Mouse (Mus musculus): ENCODE measurements around the gene Elovl5.
"Not testable (repeated sequence)": the region's sequence is repeated elsewhere in the genome, so short reads cannot be mapped to it uniquely, and the experiment has no call there.

Gene Elovl5

DNA sequence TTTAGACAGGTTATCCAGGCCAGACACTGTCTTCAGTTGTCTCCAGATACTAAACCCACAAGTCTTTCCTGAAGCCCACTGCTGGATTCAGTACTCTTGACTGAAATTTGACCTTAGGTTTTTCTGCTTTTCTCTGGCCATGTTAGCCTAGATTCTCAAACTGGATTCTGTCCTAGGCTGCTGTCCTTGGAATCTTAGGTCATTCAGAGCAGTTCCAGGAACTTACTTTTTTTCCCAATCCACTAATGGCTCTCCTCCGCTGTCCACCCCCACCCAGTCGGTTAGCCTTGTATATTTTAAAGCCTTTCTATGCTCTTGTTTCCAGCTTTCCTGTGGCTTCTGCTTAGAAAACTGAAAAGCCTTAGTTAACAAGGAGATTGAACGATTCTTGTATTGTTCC, 37.8 kb downstream of the Elovl5 start:
- DNase-seq (ENCODE audit: low read depth, low spot score): no peak

DNA sequence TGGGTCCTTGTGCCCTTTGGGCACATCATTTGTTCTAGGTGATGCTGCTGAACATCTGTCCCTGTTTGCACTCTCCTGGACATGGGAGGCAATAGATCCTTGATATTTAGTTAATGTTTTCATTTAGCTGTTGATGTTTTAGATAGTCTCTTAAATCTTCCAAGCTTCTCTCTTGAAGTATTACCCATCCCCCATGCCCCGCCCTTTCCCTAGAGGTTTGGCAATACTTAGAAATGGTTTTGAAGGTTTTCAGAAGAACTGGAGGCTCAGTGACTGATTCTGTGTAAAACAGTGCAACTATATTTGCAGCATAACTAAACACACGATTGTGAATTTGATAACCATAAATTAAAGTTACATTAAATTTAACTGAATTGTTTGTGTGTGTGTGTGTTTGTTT, 38.3 kb downstream of the Elovl5 start:
- DNase-seq (ENCODE audit: low read depth, low spot score): no peak

DNA sequence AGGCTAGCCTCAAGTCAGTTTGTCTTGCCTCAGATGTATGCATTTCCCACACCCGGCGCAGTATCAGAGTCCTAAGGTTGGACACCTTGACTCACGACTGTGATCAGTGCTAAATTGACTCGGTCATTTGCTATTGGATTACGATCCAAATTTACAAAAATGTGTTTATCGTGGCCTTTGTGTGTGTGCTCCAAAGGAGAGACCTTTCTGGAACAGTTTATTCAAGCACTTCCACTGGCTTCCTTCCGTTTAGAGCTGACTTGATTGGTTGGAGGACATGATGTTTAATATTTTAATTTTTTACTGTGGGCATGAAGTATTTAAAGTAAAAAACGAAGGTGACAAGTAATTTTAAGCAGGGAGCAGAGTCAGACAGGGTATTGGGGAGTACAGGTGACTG, 38.8 kb downstream of the Elovl5 start:
- DNase-seq (ENCODE audit: low read depth, low spot score): no peak

DNA sequence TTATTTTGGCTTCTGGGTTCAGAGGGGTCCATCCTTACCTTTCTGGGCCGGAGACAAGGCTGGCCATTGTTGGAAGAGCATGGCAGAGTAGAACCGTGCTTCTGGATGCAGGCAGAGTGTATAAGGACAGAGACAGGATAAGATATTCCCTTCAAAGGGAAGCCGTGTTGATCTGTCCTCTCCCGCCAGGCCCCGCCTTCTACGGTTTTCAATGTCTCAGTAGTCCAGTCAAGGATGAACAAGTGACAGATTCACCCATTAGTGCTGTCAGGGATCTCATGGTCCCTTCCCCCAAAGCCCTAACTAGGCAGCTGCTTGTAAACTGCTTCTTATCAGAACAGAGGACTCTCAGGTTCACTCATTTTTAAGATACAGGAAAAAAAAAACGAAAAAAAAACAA, 41.2 kb downstream of the Elovl5 start:
- no peak for DNase-seq (ENCODE audit: low read depth, low spot score)

DNA sequence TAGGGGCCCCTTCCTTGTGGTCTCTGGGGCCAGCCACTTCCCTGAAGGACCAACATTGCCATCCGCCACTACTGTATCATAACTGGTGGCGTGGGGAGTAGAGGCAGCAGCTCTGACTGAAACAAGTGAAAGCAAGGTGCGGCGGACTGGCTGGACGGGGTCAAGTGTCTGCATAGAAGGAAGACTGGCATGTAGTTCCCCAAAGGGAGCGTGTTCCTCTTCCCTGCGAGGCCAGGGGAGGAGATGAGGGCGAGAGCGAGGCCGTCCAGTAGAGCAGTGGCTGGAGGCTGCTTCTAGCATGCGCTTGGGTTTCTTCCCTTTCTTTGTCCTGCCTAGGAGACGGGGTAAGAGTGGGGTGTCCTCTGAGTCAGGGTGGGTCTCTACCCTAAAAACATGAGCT, 42.6 kb downstream of the Elovl5 start:
- no peak for DNase-seq (ENCODE audit: low read depth, low spot score)

DNA sequence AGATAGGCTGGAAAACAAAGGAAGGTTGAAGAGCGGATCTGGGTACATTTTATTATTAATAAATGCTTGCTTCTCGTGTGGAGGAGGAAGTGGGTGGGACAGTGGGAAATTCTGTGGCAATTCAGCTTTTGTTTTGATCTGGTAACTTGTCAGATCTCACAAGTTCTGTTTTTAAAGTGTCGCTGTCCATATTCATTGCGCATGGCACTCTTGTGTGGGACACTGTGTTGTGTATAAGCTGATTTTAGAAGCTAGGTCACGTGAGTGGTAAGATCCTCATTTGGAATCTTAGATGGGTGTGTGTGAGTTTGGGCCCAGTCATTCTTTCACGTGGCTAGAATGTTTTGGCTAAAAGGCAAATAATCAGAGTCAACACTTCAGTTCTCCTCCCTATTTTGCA, 44.2 kb downstream of the Elovl5 start:
- DNase-seq (ENCODE audit: low read depth, low spot score): no peak

DNA sequence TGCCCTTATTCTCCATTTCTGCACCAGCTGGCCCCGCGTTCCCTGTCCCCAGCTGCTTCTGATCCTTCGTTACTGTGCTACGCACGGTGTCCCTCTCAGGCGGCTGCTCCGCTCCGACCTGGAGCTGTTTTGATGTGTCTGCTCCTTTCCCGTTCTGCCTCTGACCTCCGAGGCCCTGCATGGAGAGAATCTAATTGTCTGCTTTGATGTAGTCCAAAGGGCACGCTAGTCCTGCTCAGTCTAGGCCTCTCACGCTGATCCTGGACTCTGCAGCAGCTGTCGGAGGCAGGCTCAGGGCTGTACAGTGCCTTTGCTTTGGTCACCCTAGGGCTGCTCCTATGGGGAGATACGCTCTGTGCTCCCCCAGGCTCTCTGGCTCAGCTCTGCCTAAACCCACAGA, 46.9 kb downstream of the Elovl5 start:
- DNase-seq (ENCODE audit: low read depth, low spot score): no peak

DNA sequence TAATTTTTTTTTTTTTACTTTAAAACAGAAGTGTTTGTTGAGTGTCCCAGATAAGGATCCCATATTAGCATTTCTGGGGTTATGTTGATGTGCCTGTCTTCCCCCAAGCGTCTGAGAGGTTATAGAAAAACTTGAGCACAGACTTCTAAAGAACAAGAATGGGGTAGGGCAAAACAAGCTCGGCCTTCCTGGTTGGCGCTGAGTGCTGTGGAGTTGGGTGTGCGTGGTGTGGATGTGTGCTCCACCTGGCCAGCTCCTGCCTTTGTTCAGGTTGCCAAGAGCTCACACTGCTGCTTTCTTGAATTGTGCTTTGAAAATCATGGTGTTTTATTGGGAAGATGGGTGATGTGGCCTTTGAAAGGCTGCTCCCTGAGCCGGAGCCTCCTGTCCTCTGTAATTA, 48.1 kb downstream of the Elovl5 start:
- no peak for DNase-seq (ENCODE audit: low read depth, low spot score)

DNA sequence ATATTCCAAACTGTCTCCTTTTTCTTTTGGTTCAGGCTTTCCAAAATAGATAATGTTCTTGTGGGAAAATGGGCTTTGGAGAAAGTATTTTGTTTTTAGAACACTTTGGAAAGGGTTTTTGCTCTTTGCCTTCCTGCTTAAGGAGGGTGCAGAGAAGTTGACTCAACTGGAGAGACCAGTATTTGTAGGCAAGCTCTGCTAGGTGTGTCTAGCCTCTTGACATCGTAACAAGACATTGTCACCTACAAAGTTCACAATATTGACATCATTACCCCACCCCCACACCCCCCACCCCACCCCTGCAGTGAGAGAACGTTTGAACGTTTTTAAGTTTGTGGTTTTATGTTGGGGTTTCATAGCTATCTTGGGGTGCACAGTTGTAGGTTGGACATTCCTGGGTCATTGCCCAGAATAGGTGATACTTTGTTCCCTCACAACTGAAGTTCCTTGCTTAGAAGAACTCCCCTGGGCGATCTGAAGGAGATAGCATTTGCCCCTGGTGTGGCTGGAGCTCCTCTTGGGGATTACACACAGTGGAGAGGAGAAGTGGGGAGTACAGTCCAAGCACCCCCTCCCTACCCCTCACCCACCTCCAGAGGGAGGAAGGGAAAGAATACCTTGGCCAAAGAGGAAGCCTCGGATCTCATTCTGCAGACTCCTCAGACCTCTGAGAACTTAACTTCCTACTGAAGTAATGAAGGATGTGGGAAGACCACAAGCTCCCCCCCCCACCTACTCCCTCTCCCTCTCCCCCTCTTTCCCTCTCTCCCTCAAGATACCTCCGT, 48.8 kb downstream of the Elovl5 start:
- no peak for DNase-seq (ENCODE audit: low read depth, low spot score)

DNA sequence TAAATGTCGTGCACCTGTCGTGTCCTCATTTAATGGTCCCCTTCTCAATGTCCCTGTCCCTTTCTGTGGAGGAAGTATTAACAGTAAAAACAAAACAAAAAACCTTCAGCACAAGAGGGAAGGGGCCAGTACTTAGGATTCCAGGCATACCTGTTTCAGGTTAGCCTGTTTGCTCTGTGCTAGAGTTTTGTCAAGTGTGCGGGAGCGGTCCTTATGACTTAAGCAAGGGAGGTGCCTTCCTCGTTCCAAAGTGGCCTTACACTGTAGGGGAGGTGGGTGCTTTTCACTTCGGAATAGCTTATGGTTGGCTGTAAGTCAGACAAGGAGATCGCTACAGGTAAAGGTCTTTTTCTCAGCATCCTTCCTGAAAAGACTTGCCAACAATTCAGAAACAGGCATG, 49.7 kb downstream of the Elovl5 start:
- no peak for DNase-seq (ENCODE audit: low read depth, low spot score)

DNA sequence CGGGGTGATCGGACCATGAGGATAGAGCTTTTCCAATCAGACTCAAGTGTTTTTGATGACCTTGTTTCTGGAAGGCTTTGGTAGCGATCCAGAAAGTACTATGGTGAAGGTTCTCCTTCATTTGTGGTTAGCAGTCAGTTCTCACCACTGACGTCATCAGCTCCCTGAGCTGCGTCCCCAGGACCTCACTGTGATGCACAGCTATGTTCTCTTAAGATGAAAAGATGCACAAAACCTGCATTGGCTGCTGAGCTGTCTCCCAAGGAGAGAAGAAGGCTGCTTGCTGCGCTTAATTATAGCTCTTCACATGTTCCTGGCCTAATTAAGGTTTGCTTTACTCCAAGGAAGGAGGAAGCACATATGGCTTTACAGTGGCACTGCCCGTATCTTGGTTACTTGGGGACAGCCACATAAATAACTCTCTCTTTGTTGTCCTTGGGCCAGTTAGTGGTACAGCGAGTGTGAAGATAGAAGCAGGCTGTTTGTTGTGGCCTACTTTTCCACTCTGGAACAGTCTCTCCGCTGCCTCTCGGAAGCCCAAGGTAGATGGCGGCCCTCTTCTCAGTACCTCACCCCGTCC, 50.5 kb downstream of the Elovl5 start:
- no peak for DNase-seq (ENCODE audit: low read depth, low spot score)

DNA sequence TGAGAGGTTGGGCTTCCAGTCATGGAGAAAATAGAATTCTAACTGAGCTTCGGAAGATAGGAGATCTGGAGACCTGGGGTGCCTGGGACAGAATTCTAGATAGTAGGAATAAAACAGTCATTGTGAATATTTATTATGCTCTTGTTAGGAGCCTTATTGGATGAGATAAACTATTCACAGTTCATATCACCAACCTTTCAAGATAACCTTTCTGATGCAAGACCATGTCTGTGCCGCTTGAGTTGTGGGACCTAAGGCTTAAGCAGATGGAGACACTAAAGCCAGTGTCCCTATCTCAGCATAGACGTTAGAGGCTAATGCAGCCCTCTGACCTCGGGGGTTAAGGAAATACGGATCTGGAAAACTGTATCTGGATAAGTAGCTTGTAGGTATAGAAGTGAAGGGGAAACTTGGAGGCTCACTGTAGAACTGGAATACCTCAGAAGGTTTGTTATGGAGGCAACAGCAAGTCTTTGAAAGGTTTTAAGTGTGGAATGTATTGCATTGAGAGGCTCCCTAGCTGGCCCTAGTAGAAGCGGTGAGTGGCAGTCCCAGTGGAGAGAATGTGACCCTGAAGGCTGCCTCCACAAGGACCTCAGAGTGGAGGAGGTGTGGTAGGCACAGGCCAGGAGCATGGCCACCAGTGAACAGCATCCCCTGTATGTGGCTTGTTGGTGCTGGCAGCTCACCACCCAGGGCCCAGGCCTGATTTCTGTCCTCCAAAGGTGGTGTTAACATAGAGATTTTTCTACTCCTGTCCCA, 52.2 kb downstream of the Elovl5 start:
- DNase-seq (ENCODE audit: low read depth, low spot score): no peak

DNA sequence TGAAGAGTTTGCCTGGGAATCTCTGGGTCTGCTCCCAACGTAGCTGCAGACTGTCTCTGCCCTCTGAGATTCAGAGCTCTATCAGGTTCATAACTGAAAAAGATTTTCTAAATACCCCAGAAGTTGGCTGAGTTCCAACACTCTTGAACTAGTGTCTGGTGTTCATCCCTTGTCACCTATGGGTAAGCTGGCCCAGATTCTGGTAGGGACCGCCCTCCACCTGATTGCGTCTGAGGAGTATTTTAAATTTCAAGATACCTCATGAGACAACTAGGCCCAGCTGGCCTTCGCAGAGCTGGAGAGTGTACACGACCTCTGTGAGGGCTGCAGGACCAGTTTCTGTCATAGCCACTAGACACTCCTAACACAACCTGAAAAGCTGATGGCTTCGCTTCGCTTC, 61.8 kb downstream of the Elovl5 start:
- DNase-seq (ENCODE audit: low read depth, low spot score): no peak

DNA sequence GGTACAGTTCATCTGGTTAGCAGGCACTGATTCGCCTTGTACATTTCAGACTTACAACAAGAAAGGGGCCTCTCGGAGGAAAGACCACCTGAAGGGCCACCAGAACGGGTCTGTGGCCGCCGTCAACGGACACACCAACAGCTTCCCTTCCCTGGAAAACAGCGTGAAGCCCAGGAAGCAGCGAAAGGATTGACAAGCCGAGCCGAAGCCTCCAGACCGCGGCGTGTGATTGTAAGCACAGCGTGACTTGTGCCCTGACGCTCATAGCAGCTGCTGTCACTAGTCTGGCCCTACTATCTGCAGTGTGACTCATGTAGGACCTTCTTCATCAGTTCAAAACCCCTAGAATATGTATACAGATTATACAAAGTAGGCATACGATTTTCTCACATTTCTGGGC, 65.5 kb downstream of the Elovl5 start:
- no peak for DNase-seq (ENCODE audit: low read depth, low spot score)

DNA sequence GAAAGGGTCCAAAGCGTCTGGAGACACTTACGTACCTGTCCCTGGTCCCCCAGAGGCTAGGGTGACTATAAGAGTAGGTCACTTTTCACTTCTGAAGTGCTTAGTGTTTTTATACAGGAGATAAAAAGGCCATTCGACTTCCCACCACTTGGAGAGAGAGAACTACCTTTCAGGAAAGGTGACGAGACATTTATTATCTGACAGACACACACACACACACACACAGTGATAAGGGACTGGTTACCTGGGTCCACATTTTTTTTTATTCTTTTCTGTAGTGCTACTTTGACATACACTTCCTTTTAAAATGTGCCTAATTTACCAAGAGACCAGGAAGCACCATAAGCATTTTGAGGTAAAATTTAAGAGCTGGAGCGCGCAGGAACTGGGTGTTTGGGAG, 66.4 kb downstream of the Elovl5 start:
- no peak for DNase-seq (ENCODE audit: low read depth, low spot score)

DNA sequence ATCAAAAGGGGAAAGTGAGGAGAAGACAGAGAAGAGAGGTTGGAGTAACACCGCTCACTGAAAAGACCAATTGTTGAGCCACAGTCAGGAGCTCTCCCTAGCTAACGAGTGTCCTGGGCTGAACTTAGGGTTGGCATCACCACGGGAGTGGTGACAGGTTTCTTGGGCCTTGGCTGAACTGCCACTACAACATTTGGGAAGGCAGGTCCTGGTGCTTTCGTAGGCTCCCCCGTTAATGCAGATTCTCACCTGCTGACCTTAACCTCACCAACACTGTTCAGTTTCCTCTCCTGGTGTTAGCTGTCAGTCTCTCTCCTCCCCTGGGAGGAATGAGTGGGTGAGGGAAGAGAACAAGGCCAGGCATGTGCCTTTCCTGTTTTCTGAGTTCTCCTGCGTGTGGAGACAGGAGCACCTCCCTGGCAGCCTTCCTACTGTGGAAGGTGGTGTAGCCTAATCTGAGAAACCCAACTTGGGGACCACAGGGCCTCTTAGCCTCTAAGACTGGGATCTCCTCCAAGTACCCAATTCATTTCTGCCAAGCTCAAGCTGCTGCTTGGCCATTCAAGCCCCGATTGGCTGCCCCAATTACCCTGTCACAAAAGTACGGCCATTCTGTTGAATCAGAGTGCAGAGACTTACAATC, 69.1 kb downstream of the Elovl5 start:
- DNase-seq (ENCODE audit: low read depth, low spot score): no peak

DNA sequence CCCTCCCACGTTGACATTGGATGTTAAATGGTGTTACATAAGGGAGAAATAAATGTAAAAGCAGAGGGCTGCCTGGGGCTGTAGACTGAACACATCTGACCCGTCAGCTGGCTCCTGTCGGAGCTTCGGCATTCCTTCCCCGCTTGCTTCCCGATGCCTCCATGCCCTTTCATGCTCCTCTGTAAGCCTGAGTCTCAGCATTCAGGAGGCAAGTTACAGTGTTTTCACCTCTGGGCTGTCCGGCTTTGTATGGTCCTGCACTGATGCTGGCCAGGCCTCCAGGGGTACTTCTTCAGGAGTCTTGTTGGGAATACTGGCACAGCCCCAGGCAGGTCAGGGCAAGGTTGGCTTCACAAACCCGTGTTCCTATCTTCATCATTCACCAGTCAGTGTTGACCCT, 72.5 kb downstream of the Elovl5 start:
- no peak for DNase-seq (ENCODE audit: low read depth, low spot score)

DNA sequence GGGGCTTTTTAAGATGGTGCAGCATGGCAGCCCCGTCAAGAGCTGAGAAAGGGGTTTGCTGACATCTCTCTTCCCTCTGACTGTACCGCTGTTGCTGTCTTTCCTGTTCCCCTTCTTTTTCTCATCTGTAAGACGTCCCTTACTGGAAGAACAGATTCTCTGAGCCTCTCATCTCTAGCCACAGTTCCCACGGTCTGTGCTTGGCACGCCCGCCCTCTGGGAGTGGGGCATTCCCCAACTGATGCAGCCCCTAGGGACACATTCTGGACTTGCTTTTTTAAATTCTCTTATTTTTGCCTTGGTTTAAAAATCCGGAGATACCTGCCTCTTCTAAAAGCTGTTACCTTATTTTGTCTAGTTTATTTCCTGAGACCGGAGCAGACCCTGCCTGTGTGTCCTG, 73.1 kb downstream of the Elovl5 start:
- no peak for DNase-seq (ENCODE audit: low read depth, low spot score)

DNA sequence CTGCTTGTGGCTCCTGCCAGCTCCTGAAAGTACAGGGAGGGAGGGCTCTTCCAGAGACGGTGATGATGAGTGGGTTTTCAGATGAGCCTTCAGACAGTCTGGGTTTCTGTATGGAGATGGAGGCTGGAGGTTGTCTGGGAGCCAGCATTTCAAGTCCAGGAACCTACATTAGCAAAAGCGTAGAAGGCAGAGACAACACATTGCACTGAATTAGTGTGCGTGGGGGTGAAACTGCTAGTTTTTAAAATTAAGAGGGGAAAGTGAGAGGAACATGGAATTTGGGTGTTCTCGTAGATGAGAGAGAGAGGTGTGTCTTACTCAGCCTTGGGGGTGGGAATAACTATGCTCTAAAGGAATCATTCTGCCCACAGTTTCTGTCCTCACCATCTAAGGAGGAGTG, 74.5 kb downstream of the Elovl5 start:
- no peak for DNase-seq (ENCODE audit: low read depth, low spot score)

DNA sequence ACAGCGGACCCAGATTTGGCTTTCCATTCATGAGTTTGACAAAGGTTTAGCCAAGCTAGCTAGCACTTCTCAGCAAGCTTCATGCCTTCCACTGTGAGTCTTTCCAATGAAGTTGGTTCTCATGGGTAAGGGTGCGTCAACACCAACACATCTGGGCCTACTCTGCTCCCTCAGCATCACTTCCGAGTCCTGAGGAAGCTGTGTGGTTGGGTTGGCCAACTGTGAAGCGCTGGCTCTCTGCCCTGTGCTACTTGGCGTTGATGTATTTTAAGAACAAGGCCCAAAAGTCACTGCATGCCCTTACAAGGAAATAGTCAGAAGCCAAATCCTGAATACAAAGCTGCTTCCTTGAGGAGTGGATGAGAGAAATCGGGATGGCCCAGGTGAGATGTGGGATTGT, 75.1 kb downstream of the Elovl5 start:
- DNase-seq (ENCODE audit: low read depth, low spot score): no peak

DNA sequence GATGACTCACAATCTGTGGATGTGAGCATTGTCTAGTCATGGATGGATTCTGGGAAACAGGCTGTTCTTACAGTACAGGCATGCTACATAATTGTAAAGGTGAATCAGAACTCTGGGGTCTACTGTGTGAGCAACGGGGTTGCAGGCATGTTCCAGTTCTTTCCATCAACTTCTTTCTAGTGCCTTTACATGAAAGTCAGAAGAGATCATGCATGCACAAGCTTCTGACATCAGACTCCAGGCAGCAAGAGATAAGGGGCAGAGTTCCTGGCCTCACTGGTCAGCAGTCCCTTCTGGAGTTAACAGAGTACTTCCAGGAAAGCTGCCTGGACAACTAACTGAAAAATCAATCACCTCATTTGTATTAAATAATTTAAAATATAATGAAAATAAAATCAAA, 75.9 kb downstream of the Elovl5 start:
- DNase-seq (ENCODE audit: low read depth, low spot score): peak; percentile 46

DNA sequence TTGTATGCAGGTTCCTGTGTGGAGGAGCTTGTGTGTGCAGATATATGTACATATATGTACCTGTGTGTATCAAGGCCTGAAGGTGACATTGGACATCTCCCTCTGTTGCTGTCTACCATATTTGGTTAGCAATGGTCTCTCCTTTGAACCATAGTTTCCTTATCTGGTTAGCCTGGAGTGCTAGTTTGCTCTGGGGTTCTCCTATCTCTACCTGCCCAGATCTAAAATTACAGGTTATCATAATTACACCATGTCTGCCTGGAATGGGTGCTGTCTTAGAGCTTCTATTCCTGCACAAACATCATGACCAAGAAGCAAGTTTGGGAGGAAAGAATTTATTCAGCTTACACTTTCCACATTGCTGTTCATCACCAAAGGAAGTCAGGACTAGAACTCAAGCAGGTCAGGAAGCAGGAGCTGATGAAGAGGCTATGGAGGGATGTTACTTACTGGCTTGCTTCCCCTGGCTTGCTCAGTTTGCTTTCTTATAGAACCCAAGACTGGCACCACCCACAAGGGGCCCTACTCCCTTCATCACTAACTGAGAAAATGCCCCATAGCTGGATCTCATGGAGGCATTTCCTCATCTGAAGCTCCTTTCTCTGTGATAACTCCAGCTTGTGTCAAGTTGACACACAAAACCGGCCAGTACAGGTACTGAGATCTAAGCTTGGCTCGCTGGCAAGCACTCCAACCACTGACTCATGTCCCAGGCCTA, 76.5 kb downstream of the Elovl5 start:
- not testable (repeated sequence) for DNase-seq (ENCODE audit: low read depth, low spot score)

All from c-Kit-negative CD71-positive TER-119-positive erythroid progenitor cells, embryonic 14.5 days (primary cell).